Mouse (Mus musculus) hindlimb bud, embryonic 11.5 days (tissue): Measurements from ENCODE around the gene Psmg4.

Source experiments
- DNase-seq: peaks from one replicate; pipeline ENCODE4 v3.0.0-alpha.2; 2012; ENCODE audit warnings: low read depth, low spot score; ENCODE audit errors: extremely low spot score

Gene Psmg4

GRCm38 (mm10) chr13:34162491-34163303 lies at the start of gene Psmg4:
Psmg4 (plus strand) TSS chr13:34162964.
- DNase-seq = no peak

DNA sequence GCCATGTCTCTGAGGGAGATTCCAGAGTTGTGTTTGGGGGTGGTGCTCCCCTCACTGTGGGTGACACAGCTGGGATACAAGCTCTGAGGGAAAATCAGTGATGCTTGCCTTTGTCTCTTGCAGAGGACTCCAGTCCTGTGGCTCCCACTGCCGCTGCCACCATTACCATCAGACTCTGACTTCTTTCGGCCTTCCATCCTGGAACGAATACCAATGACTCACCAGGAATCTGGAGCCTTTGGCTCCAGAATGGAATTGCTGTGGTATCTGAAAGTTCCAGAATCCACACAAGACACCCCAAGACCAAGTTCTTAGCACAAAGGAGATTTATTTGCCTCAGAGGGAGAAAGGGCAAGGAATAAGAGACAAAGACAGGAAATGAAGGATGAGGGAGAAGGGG lies 49.7 kb upstream of the Psmg4 start:
- no peak for DNase-seq

DNA sequence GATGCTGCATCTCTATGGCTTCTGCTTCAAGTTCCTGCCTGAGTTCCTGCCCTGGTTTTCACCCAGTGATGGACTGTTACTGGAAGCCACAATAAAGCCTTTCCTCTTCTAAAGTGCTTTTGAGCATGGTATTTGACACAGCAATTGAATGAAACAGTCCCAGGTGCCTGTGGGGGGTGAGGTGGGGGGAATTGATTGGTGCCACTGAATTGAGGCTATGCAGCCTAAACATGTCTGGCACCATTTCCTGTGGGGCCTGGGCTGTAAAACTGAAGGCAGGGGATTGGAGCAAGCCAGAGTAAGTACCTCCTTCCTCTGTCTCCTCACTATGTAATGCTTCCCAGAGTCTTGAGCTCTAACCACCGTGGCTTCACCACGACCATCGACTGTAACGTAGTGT lies 48.1 kb upstream of the Psmg4 start:
- DNase-seq = no peak

- no peak for DNase-seq
Measured at GRCm38 (mm10) chr13:34116508-34116907, 46.3 kb upstream of the Psmg4 start.

DNA sequence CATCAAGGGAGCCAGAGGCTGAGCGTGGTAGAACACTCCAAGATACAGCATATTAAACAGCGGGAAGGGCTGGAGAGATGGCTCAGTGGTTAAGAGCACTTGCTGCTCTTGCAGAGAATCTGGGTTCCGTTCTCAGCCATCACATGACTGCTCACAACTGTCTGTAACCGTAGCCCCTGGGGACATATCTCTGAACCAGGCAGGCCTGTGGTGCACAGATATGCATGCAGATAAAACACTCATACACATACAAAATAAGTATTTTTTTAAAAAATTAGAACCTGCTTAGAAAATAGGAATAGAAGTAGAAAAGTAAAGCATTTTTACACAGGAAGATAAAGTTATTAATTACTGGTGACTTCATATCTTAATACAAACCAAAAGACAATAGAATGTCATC lies 43.9 kb upstream of the Psmg4 start:
- no peak for DNase-seq

DNA sequence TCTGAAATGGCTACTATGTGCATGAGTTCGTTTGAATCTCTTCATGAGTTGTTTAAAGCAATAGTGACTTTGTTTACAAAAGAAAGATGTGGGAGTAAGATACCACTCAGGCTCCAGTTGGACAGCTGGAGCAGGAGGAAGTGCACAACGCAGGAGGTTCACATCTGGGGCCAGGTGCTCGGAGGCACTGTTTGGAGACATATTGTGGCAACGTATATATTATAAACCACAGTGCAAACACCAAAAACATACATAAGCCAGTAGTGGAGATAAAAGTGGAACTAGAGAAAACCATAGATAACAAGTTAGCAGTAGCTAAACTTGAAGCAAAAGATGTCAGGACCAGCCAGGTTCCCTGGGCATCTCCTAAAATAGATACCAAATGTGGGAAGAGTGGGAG lies 43.4 kb upstream of the Psmg4 start:
- DNase-seq = no peak

DNA sequence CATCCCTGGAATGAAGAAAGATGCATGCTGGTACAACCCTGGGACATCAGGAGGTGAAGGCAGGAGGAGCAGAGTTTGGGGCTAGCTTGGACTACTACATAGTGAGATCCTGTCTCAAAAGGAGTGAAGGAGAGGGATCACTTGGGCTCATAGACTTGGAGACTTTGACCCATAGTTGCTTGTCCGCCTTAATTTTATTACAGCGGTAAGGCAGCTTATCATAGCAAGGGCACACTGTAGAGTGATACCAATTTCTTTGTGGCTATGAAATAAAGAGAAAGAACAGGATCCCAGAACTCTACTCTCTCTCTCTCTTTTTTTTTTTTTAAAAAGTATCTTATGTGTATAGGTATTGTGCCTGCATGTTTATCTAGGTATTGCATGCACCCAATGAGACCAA lies 42.2 kb upstream of the Psmg4 start:
- DNase-seq = no peak

- DNase-seq = no peak
Measured at GRCm38 (mm10) chr13:34125711-34126110, 37.1 kb upstream of the Psmg4 start.

- DNase-seq = no peak
Measured at GRCm38 (mm10) chr13:34128276-34129114, 34.3 kb upstream of the Psmg4 start.

DNA sequence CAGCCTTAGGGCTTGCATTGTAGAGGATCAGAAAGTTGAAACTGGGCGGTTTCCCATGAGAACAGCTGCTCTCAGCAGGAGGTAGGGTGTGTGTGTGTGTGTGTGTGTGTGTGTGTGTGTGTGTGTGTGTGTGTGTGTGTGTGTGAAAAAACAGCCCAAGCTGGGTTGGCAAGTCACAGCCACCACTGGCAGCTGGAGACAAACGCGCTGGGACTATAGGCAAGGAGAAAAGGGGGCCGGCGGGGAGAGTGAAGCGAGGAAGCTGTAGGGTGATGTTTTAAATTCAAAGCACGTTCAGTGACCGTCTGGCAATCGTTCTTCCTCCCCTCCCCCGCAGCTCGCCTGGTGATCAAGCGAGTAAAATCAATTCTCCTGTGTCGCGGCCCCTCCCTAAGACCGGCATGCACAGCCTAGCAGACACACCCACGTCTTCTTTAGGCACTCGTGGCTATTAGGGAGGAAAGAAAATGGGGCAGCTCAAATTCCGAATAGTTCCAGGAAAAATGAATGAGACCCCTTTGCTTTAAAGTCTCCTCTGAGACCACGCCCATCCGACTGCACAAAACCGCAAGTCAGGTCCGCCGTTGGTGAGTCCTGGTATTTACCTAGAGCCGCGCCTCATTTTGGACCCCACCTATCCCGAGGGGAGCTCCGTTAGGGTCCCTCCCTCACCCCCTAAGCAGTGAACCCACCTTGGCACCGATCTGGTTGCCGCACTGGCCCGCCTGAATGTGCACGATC lies 33.1 kb upstream of the Psmg4 start:
- DNase-seq = no peak

DNA sequence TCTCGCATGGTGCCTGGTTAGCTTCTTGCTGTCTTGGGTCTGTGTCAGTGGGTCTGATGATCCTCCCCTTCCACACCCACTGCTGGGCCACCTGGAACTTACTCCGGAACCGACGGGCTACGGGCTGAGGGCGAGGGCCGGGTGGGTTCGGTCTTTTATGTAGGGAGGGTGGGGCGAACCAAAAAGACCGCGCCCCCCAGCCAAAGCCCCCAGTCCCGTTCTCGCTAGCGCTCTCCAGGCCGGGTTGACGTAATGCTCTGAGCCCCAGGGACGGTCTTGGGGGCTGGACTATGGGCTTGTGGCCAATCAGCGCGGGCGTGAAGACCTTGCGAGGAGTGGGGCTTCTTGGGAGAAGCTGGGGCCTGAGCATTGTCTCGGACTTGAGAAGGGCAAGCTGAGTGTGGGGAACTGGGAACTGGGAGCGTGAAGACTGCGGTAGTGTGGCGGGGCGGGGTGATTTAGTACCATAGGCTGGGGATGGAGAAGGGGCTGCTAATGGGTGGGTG lies 32.5 kb upstream of the Psmg4 start, which contains the start of gene Tubb2b:
Tubb2b (minus strand) TSS at position 241 of the 506 bp plus-strand sequence.
- DNase-seq = no peak

GRCm38 (mm10) chr13:34131011-34131707 lies 31.6 kb upstream of the Psmg4 start:
- no peak for DNase-seq

GRCm38 (mm10) chr13:34131708-34132060 lies 31.1 kb upstream of the Psmg4 start:
- DNase-seq = no peak

DNA sequence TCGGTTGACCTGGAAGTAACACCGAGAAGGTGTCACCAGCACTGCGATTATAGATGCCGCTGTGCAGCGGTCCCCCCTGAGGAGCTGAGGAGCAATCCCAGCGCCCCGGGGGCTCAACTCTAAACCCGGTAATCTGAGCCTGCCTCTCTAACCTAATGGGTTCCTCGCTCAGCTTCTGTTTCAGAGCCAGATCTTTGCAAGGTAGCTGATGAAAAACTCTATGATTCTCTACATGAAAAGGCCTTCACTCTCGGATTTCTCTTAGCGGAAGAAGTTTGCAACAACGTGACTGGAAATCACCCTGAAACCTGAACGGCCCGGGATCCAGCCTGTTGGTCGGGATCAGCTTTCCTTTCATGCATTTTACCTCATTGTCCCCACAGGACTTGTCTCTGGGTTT lies 30.5 kb upstream of the Psmg4 start:
- no peak for DNase-seq

DNA sequence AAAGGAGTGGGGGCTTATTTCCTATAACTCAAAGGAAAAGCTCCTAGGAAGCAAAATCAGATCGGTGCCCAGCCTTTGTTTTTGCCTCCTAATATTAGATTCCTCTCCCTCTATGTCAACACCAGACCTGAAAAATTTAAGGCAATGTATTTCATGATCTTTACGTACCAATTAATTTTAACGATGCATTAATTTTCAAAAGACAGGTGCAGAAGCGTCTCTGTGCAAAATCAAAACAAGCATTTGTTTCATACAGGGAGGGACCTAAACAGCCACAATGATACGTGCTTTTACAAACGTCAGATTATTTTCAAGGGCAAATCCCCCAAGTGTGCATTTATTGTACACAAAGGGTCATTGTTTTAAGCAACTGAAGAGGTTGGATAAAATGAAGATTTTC lies 29.9 kb upstream of the Psmg4 start:
- no peak for DNase-seq

- no peak for DNase-seq
Measured at GRCm38 (mm10) chr13:34133326-34134071, 29.3 kb upstream of the Psmg4 start.

GRCm38 (mm10) chr13:34134276-34134675 lies 28.5 kb upstream of the Psmg4 start:
- DNase-seq = no peak

DNA sequence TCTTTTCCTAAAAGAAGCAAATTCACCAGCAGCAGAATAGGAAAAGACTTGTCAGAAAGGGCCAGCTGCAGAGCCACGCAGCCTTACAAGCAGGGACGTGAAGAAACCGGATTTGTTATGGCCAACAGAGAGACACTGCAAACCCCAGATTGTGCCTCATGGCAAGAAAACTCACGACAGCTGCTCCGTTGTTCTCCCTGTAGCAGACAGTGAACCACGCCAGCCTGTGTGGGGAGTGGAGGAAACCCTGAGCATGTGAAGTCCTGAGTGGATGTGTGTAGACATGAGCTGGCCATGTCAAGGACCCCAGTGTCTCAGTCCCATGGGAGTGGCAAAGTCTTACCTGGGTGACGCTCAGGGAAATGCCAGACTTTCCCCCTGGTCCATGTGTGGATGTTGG lies 26.2 kb upstream of the Psmg4 start:
- no peak for DNase-seq

GRCm38 (mm10) chr13:34143389-34143788 lies 19.4 kb upstream of the Psmg4 start:
- no peak for DNase-seq

GRCm38 (mm10) chr13:34146916-34147315 lies 15.8 kb upstream of the Psmg4 start:
- DNase-seq = no peak
